Mouse (Mus musculus): ENCODE data around the gene Olfr1394.
"Not testable (repeated sequence)": the region's sequence is repeated elsewhere in the genome, so short reads cannot be mapped to it uniquely, and the experiment has no call there.

Gene Olfr1394

GRCm38 (mm10) chr11:49187701-49188100 lies 33.5 kb downstream of the Olfr1394 start:
- DNase-seq (ENCODE audit: extremely low spot score, low read depth, low spot score) = no peak

DNA sequence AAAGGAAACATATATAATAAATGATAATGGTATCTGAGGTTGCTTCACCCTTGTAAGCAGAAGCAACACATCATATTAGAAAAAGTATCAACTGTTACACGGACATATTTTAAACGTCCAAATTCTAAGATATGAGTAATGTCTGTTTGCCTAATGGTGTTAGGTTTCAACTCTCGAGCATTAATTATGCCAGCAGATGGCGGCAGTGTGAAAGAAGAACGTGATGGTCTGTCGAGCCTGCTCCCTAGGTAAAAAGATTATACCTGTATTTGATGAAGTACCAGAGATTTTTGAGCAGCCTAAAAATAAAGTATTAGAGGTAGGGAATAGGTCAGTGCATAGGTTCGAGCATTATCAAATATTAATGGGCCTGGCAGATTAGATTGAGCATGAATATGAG lies 35.6 kb downstream of the Olfr1394 start:
- peak; percentile 14 for DNase-seq (ENCODE audit: extremely low spot score, low read depth, low spot score)

GRCm38 (mm10) chr11:49191083-49191482 lies 36.9 kb downstream of the Olfr1394 start:
- no peak for DNase-seq (ENCODE audit: extremely low spot score, low read depth, low spot score)

DNA sequence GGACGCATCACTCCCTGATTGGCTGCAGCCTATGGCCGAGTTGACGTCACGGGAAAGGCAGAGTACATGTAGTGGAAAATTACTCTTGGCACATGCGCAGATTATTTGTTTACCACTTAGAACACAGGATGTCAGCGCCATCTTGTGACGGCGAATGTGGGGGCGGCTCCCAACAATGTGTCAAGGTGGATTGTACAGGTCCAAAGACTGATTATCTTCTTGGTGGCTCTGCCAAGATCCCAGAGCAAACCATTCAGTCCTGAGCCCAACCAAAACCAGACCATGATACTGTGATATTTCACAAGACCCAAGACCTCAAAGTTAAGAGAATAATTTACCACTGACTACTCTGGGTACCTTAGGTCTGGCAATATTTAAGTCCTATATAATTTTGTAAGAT lies 40.6 kb downstream of the Olfr1394 start:
- not testable (repeated sequence) for DNase-seq (ENCODE audit: extremely low spot score, low read depth, low spot score)

DNA sequence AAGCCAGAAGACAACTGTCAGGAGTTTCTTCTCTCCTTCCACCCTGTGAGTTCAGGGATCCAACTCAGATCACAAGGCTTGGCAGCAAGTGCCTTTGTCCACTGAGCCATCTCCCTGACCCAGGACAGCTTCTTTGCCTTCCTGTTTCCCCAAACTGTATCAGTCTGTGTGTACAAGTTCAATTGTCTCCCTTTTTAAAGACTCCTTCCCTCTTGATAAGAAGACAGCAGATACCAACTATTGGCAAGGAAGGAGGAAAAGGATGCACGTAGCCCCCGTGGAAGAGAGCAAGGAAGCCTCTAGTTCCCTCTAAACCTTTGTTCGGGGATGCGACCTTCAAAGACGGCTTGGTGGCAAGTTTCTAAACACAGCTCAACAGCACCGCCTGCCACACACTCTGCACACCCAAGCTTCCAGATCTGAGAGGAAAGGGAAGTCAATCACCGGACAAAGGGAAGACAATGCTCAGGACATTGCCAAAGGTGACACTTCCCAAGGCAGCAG lies 41.7 kb downstream of the Olfr1394 start:
- no peak for DNase-seq (ENCODE audit: extremely low spot score, low read depth, low spot score)

DNA sequence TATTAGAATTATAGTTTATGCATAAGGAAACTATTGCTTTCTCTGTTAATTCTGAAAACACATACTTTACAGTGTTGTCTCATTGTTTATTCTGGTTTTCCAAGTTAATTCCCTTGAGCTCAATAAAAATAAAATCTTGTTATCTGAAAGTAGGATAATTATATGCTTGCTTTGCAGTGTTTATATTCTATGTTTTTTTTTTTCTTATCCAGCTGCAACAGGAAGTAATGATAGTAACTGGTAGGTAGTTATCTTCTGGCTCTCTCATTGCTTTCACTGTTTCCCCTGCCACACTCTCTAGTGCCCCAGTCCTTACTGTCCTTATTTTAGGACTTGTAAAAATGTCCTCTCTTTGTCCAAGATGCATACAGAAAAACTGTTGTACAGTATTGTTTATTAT lies 46.5 kb downstream of the Olfr1394 start:
- DNase-seq (ENCODE audit: extremely low spot score, low read depth, low spot score) = no peak

- no peak for DNase-seq (ENCODE audit: extremely low spot score, low read depth, low spot score)
Measured at GRCm38 (mm10) chr11:49201142-49201541, 47.0 kb downstream of the Olfr1394 start.

GRCm38 (mm10) chr11:49202071-49202470 lies 47.9 kb downstream of the Olfr1394 start:
- no peak for DNase-seq (ENCODE audit: extremely low spot score, low read depth, low spot score)

DNA sequence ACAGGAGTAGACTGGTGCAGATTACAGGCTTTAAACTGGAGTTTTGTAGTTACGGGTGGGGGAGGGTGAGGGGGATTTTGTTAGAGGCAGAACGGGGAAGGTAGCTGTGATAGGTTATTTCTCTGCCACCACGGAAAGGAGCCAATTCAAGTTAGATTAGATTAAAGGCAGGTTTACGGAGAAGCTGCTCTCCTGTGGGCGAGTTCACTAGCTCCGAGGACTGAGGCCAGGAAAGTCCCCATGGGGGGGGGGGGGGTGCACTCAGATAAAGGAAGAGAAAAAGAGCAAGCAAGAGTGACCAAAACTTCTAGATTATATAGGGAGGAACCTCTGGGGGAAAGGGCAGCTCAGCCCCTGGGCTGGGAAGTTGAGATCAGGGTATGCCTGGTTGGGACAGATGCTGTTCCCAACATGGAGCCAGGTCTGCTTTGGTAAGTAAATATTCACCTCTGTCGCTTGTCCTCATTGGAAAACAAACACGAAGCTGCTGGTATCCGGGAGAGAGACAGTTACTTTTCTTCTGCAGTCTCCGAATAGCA lies 48.4 kb downstream of the Olfr1394 start:
- DNase-seq (ENCODE audit: extremely low spot score, low read depth, low spot score) = no peak

DNA sequence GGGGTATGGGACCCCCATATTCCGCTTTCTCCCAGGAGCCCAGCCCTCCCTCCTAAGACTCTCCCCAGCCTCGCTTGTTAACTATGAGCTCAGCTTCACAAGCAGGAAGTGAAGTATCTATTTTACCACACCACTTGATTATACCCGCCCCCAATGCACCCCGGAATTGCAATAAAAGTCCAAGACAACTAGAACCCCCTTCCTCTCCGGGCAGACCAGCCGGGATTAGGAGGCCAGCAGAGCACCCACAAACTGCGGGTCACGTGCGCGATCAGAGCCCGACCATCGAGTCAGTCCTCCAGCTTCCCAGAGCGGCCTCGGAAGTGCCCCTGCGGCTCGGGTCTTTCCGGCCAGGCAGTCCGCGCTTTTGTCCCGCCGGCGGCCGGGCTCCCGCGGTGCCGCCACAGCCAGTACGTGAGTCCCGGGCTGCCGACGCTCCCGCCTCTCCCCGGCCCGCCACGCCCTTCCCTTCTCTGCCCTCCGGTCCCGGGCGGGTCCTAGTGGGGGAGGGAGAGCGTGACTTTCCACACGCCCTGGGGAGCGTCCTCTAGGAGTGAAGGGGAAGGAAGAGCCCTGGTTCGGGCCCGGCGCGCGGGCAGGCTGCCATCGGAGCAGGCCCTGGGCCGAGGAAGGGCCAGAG lies 49.1 kb downstream of the Olfr1394 start, which contains the start of gene Zfp62:
Zfp62 (plus strand) TSS at position 164 of the 640 bp plus-strand sequence.
- DNase-seq (ENCODE audit: extremely low spot score, low read depth, low spot score) = peak; percentile 46

- DNase-seq (ENCODE audit: extremely low spot score, low read depth, low spot score) = peak; percentile 30
Measured at GRCm38 (mm10) chr11:49203771-49204497, 49.8 kb downstream of the Olfr1394 start.

- DNase-seq (ENCODE audit: extremely low spot score, low read depth, low spot score) = no peak
Measured at GRCm38 (mm10) chr11:49205080-49205590, 51.0 kb downstream of the Olfr1394 start.

- no peak for DNase-seq (ENCODE audit: extremely low spot score, low read depth, low spot score)
Measured at GRCm38 (mm10) chr11:49207495-49207894, 53.3 kb downstream of the Olfr1394 start.
